Mouse (Mus musculus): Measurements from ENCODE around the gene Sucnr1. TPM values are rescaled to one million over a fixed set of nuclear protein-coding genes. Genes with fewer than 3 reads are reported as not detected.

Gene Sucnr1
- 2.4 and 3.1 TPM in 2 replicates for polyA plus RNA-seq (2015; fragmentation: Nextera tagmentation; extraction: Ambion mirVana)

DNA sequence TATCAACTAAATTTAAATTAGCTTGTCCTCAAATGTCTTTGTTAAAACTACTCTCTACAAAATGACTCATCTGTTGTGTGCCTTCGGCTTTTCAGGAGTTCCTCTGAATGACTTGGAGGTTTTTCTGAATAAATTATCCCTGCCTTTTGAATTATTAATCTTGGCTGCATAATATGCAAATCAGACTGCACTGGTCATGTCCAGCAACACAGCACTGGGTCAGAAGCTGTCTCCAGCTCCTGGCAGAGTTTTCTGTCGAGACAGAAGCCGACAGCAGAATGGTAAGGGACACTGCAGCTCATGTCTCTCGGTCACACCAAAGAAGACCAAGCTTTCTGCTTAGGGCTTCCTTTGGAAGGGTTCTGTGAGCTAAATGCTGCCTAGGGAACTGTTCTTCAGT is at the start of gene Sucnr1:
Sucnr1 (plus strand) TSS at position 222 of the 400 bp plus-strand sequence.
- Histone ChIP-seq H3K4me3 (ENCODE audit: low read depth, low read length) (no peak within 1 kb of the TSS), H3K27me3 (replicated peaks; ENCODE audit: control insufficient read depth, insufficient read depth, low read length) (no peaks in the 10 kb centered on the region), H3K36me3 (ENCODE audit: control insufficient read depth, insufficient read depth) (no peaks in the 10 kb centered on the region), H3K4me2 (replicated peaks; ENCODE audit: low read depth) (no peak within 1 kb of the TSS), H3K27ac (ENCODE audit: low read depth, low read length) (no peak within 1 kb of the TSS), H3K4me1 (replicated peaks; ENCODE audit: control insufficient read depth, insufficient read depth, low read length) (no peaks in the 10 kb centered on the region), H3K9me3 (ENCODE audit: control insufficient read depth) (no peaks in the 10 kb centered on the region), H3K9ac (ENCODE audit: low read depth, low read length) (no peak within 1 kb of the TSS)
- no peak for TF ChIP-seq CTCF (IDR thresholded peaks at IDR 0.05; ENCODE audit: low read depth)
- WGBS, result 80% methylated on average over 4 of the region's 4 CpGs
- no peak for ATAC-seq

DNA sequence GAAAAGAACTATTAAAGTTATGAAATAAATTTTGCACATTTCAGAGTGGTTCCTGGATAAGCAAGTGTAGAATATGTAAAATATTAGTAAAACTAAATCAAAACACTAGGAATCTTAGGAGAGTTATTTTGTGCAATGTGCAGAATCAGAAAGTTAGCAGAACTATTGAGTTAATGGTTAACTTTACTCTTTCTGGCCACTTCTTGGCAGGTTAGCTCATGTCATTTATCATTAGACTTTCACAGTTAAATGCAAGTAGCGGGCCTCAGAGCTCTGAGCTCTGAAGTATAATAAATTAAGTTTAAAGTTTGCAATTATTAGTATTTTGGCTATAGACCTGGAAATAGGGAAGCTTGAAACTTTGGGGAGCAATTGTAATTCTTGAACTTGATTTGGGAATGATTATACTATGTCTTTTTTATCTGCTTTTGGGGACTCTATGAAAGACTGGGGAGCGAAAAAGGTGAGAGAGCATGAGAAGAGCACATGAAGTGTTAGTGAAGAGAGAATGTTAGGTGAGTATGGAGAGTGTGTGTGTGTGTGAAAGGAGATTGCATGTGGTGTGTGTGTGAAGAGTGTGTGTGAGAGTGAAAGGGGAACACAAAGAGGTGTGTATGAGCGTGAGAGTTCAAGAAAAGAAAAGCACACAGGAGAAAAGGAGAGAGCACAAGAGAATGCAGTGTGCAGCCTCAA is 35.3 kb upstream of the Sucnr1 start:
- H3K4me2 ChIP-seq (replicated peaks; ENCODE audit: low read depth), result peak overlapping the region; percentile 9; the same call in 1 of the 2 replicates
- H3K4me1 ChIP-seq (replicated peaks; ENCODE audit: control insufficient read depth, insufficient read depth, low read length), result no peaks in the 10 kb centered on the region
- H3K9ac ChIP-seq (ENCODE audit: low read depth, low read length), result no peak overlapping the region
- no peaks in the 10 kb centered on the region for H3K9me3 ChIP-seq (ENCODE audit: control insufficient read depth)
- 60% methylated on average over 3 of the region's 3 CpGs for WGBS
- no peak overlapping the region for H3K4me3 ChIP-seq (ENCODE audit: low read depth, low read length)
- H3K36me3 ChIP-seq (ENCODE audit: control insufficient read depth, insufficient read depth), result no peaks in the 10 kb centered on the region
- H3K27me3 ChIP-seq (replicated peaks; ENCODE audit: control insufficient read depth, insufficient read depth, low read length), result no peaks in the 10 kb centered on the region
- H3K27ac ChIP-seq (ENCODE audit: low read depth, low read length), result no peak overlapping the region
- no peak for TF ChIP-seq CTCF (IDR thresholded peaks at IDR 0.05; ENCODE audit: low read depth)
- no peak for ATAC-seq

DNA sequence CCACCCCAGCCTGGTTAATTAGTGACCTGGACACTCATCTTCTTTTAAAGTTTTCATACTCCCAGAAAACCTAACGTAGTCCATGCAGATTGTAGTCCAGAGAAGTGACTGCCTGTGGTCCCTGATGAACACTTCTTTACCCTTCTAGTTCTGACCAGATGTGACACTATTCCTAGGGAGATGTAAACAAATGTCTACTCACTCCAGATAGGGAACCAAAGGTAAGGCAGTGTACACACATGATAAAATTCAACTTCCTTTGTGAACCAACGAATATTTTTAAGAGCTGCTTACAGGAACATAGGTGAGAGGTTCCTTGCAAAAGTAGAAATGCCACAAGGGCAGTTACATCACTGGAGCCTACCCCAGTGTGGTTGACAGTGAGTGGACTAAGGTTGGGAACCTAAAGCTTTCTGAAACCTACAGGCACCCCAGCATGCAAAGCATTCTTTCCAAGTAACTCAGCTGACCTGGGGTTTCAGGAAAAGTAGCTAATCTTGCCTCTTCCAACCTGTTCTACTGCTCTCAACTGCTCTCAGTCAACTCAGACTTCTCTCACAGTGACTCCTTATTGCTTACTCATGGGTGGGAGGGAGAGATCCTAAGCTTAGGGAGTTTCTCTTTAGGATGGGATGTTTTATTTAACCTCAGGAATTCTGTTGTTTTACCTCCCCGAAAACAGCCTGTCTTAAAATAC is 28.3 kb upstream of the Sucnr1 start:
- H3K4me3 ChIP-seq (ENCODE audit: low read depth, low read length), result no peak overlapping the region
- 0 out of 2 replicates have a peak, but pooled peaks cover 4% of the 10 kb centered on the region for H3K4me1 ChIP-seq (replicated peaks; ENCODE audit: control insufficient read depth, insufficient read depth, low read length)
- no peak for TF ChIP-seq CTCF (IDR thresholded peaks at IDR 0.05; ENCODE audit: low read depth)
- no peak overlapping the region for H3K27ac ChIP-seq (ENCODE audit: low read depth, low read length)
- H3K27me3 ChIP-seq (replicated peaks; ENCODE audit: control insufficient read depth, insufficient read depth, low read length), result no peaks in the 10 kb centered on the region
- ATAC-seq, result no peak
- no peaks in the 10 kb centered on the region for H3K36me3 ChIP-seq (ENCODE audit: control insufficient read depth, insufficient read depth)
- 50% methylated on average over 3 of the region's 3 CpGs for WGBS
- no peaks in the 10 kb centered on the region for H3K9me3 ChIP-seq (ENCODE audit: control insufficient read depth)
- no peak overlapping the region for H3K9ac ChIP-seq (ENCODE audit: low read depth, low read length)
- H3K4me2 ChIP-seq (replicated peaks; ENCODE audit: low read depth), result no peak overlapping the region

DNA sequence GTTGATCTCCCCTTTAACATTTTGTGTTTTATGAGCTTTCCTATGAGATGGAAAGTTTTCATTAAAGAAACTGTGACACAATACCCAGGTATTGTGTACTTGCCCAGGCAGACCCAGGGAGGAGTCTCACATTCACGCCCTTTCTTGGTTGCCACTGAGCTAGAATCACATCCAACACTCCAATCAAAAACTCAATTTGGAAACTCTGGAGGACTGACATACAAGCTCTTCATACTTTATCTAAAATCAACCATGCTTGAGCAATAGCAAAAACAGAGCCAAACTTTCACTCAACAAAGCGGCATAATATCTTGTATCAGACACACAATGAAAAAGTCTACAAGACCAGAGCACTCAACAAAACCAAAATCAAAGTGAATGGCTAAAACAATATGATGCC is 27.7 kb upstream of the Sucnr1 start:
- Histone ChIP-seq H3K9me3 (ENCODE audit: control insufficient read depth) (no peaks in the 10 kb centered on the region), H3K4me2 (replicated peaks; ENCODE audit: low read depth) (no peak overlapping the region), H3K27me3 (replicated peaks; ENCODE audit: control insufficient read depth, insufficient read depth, low read length) (no peaks in the 10 kb centered on the region), H3K4me1 (replicated peaks; ENCODE audit: control insufficient read depth, insufficient read depth, low read length) (0 out of 2 replicates have a peak, but pooled peaks cover 4% of the 10 kb centered on the region), H3K9ac (ENCODE audit: low read depth, low read length) (no peak overlapping the region), H3K36me3 (ENCODE audit: control insufficient read depth, insufficient read depth) (no peaks in the 10 kb centered on the region), H3K4me3 (ENCODE audit: low read depth, low read length) (no peak overlapping the region), H3K27ac (ENCODE audit: low read depth, low read length) (no peak overlapping the region)
- no peak for TF ChIP-seq CTCF (IDR thresholded peaks at IDR 0.05; ENCODE audit: low read depth)
- WGBS, result 87% methylated on average over 2 of the region's 2 CpGs
- ATAC-seq, result no peak

DNA sequence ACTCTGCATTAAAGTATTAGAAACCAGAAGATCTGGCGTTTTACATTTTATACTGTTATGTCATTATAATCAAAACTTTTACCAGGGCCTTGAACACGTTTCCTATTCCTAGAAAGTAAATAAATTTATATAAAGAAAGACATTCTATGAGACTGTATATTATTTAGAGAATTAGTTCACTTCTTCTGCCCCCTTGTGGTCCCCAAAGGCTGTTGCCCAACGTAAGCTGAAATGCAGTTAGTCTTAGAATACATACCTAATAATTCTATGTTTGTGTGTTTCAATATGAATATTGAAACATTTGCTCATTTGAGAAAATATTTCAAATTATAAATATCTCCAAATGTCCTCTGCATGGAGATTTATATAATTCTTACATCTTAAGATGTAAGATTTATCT is 25.2 kb upstream of the Sucnr1 start:
- Histone ChIP-seq H3K4me2 (replicated peaks; ENCODE audit: low read depth) (no peak overlapping the region), H3K27me3 (replicated peaks; ENCODE audit: control insufficient read depth, insufficient read depth, low read length) (no peaks in the 10 kb centered on the region), H3K9ac (ENCODE audit: low read depth, low read length) (no peak overlapping the region), H3K27ac (ENCODE audit: low read depth, low read length) (no peak overlapping the region), H3K9me3 (ENCODE audit: control insufficient read depth) (no peaks in the 10 kb centered on the region), H3K36me3 (ENCODE audit: control insufficient read depth, insufficient read depth) (no peaks in the 10 kb centered on the region), H3K4me3 (ENCODE audit: low read depth, low read length) (no peak overlapping the region), H3K4me1 (replicated peaks; ENCODE audit: control insufficient read depth, insufficient read depth, low read length) (0 out of 2 replicates have a peak, but pooled peaks cover 4% of the 10 kb centered on the region)
- ATAC-seq, result no peak
- peak; percentile 69 for TF ChIP-seq CTCF (IDR thresholded peaks at IDR 0.05; ENCODE audit: low read depth)
- WGBS, result 23% methylated on average over 3 of the region's 3 CpGs

DNA sequence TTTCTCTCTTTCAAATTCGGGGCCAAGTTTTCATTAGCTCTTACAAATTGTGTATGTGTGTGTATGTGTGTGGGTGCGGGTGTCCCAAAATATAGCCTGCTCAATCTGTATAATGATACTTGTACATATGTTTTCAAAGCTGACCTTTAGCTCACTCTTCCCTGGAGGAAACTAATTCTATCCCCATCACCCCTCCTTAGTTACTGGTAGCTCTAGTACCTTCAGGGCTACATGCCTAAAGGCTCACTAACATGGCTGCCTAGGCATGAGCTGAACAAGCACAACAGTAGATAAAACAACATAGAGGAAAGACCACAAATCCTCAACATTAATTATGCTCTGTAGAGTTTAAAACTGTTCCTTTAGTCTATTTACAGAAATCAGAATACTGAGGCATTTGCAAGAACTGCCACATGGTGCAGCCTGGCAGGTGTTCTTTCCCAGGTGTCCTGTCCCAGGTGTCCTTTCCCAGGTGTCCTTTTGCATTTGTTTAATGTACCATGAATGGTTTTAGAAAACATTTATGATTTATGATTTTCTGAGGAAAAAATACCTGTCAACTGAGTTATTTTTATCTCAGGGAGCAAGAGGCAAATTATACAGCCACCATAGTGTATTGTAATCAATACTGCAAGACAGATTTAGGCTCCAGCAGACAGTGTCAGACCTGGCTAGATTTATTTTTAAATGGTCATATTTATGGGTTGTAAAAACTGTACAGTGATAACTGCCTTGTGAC is 24.4 kb upstream of the Sucnr1 start:
- Histone ChIP-seq H3K4me2 (replicated peaks; ENCODE audit: low read depth) (no peak overlapping the region), H3K9ac (ENCODE audit: low read depth, low read length) (no peak overlapping the region), H3K36me3 (ENCODE audit: control insufficient read depth, insufficient read depth) (no peaks in the 10 kb centered on the region), H3K9me3 (ENCODE audit: control insufficient read depth) (no peaks in the 10 kb centered on the region), H3K27me3 (replicated peaks; ENCODE audit: control insufficient read depth, insufficient read depth, low read length) (no peaks in the 10 kb centered on the region), H3K27ac (ENCODE audit: low read depth, low read length) (no peak overlapping the region), H3K4me3 (ENCODE audit: low read depth, low read length) (no peak overlapping the region), H3K4me1 (replicated peaks; ENCODE audit: control insufficient read depth, insufficient read depth, low read length) (0 out of 2 replicates have a peak, but pooled peaks cover 4% of the 10 kb centered on the region)
- no peak for TF ChIP-seq CTCF (IDR thresholded peaks at IDR 0.05; ENCODE audit: low read depth)
- WGBS, result 64% methylated on average over 2 of the region's 2 CpGs
- peak; percentile 83 for ATAC-seq

Measured in intestine, postnatal 0 days (tissue).